Mouse (Mus musculus) spleen, adult 2 months (tissue): ENCODE measurements around the gene Ppp1r1b. TPM values are rescaled to one million over a fixed set of nuclear protein-coding genes. Genes with fewer than 3 reads are reported as not detected.
A peak's percentile ranks its signal among the peaks of the same experiment; 100 is the strongest.

Experiments used
- DNase-seq, 2 experiments: peaks; one replicate each; pipeline versions ENCODE4 v3.0.0 to v3.0.0-alpha.2; 2012 to 2021; ENCODE audit warnings: low spot score in 2 of 2, low read depth in 1 of 2
- H3K27ac ChIP-seq: fragments of 200-500 bp; 2 replicates; pipeline ENCODE4 v1.5.1; 2012; ENCODE audit warnings: low read length, inconsistent platforms; ENCODE audit not compliant: insufficient read depth
- H3K27me3 ChIP-seq: fragments of 200-500 bp; 2 replicates; pipeline ENCODE4 v1.6.1; 2012; ENCODE audit warnings: mild to moderate bottlenecking, moderate library complexity, low read length, inconsistent platforms; ENCODE audit not compliant: control insufficient read depth, insufficient read depth
- H3K36me3 ChIP-seq: fragments of 200-500 bp; 2 replicates; pipeline ENCODE4 v1.6.1; 2012; ENCODE audit warnings: mild to moderate bottlenecking, low read length, inconsistent platforms; ENCODE audit not compliant: control insufficient read depth, insufficient read depth
- H3K4me1 ChIP-seq: fragments of 200-500 bp; 2 replicates; pipeline ENCODE4 v1.6.1; 2011; ENCODE audit warnings: inconsistent platforms; ENCODE audit not compliant: control insufficient read depth, insufficient read depth, insufficient read length
- H3K4me3 ChIP-seq: fragments of 200-500 bp; 2 replicates; pipeline ENCODE4 v1.5.1; 2011; ENCODE audit warnings: mild to moderate bottlenecking, inconsistent platforms; ENCODE audit not compliant: insufficient read depth, insufficient read length; ENCODE audit errors: extremely low read depth
- CTCF ChIP-seq: fragments of 200-500 bp; IDR thresholded peaks from 2 replicates; pipeline ENCODE4 v1.5.1; 2011; ENCODE audit warnings: mild to moderate bottlenecking, inconsistent platforms; ENCODE audit not compliant: insufficient read depth, insufficient read length, insufficient replicate concordance; ENCODE audit errors: extremely low read depth
- POLR2A ChIP-seq: fragments of 200-500 bp; IDR thresholded peaks from 2 replicates; pipeline ENCODE4 v1.6.1; 2011; ENCODE audit warnings: low read depth, low read length, inconsistent platforms
- WGBS: fragments of 180-500 bp; shearing (Covaris S2); methylation state at CpG from one replicate; pipeline ENCODE4 v1.1.7; 2018; 5-methylcytosine and 5-hydroxymethylcytosine counted together
- polyA plus RNA-seq: library from polyadenylated mRNA; depleted of rRNA; stranded (reverse); fragments of >200 nt; gene quantifications from 2 replicates; pipeline ENCODE4 v1.2.3, GENCODE M21; 2012

Ppp1r1b gene
- polyA plus RNA-seq, 1 experiment = 0.44 TPM

DNA sequence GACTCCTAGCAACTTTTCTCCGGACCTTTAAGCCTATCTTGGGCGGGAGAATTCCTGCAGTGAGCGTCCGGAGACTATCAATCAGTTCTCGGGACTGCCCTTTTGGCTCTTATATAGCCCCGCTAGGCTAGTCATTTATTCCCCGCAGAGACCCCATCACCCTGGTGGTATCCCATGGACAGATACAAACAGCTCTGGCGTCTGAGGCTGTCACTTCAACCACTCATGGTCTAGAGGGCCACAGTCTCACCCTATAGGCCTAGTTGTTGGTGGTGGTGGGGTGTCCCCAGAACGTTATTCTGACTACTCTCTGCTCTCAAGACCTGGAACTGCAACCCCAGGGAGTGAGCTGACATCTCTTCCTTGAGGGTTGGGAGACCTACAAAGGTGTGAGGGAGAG, 1.1 kb downstream of the Ppp1r1b start:
- Histone ChIP-seq H3K4me3 (no peak overlapping the region), H3K27ac (no peak overlapping the region), H3K36me3 (no peaks in the 10 kb centered on the region), H3K27me3 (peaks cover 19% of the 10 kb centered on the region), H3K4me1 (peaks cover 5% of the 10 kb centered on the region; the same call in 1 of the 2 replicates)
- DNase-seq = no peak
- WGBS = 44% methylated on average over 9 of the region's 9 CpGs
- TF ChIP-seq CTCF = no peak
- TF ChIP-seq POLR2A = no peak

DNA sequence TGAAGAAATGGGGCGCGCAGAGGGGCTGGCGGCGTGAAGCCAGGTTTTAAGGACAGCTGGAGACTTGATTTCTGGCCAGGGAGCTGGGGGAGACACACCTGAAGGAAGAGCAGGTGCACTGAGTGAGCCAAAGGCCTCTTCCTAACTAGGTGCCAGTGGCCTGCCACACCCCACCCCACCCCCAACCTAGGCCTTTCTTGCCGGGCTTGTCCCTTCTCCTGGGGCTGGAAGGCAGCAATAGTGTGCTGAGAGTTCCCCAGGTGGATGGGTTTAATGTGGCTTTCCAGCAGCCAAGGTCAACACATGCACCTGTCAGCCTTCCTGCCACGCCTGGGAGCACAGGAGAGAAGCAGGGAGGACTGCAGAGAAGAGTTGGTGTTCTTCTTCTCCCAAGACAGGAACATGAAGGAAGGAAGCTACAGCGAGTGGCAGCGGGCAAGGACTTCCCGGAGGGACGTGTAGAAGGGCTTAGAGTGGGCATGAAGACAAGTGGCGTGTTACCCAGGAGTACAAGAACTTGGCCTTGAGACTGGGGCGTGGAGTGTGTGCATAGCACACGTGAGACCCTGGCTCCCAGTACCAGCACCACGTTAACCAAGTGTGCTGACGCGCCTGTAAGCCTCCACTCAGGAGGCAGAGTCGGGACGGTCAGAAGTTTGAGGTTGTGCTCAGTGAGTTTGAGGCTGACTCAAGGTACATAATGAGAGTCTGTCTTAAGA, 4.2 kb downstream of the Ppp1r1b start:
- WGBS = 79% methylated on average over 18 of the region's 18 CpGs
- Histone ChIP-seq H3K36me3 (no peaks in the 10 kb centered on the region), H3K27ac (no peak overlapping the region), H3K4me1 (peaks cover 8% of the 10 kb centered on the region), H3K27me3 (peaks cover 17% of the 10 kb centered on the region), H3K4me3 (no peak overlapping the region)
- no peak for DNase-seq
- TF ChIP-seq POLR2A (no peak), CTCF (no peak)

DNA sequence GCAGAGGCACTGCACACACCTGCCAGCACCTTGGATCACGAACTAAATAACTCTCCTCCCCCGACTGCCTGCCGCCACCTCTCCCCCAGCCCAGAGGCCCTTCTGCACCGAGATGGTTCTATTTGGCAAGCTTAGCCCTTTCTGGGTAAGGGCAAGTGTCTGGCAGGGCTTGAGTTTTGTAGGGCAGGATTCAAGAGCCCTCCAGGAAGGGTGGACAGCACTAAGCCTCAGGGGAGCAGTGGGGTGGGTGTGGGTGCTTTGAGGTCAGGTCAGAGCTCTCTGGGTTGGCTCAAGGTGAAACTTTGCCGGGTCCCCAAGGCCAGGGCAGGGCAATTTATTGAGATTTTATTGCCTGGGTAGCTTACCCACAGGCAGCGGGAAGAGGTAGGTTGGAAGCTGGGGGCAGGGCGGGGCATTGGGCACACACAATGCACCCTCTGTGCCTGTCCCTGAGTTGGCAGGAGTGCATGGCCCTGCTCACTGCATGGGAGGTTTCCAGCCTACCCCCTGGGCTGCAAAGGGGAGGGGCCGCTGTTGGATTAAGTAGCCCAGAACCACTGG, 5.5 kb downstream of the Ppp1r1b start:
- H3K27ac ChIP-seq = no peak overlapping the region
- no peak overlapping the region for H3K4me3 ChIP-seq
- H3K27me3 ChIP-seq = peaks cover 8% of the 10 kb centered on the region
- WGBS = 68% methylated on average over 8 of the region's 8 CpGs
- TF ChIP-seq POLR2A (no peak), CTCF (no peak)
- no peak for DNase-seq
- H3K36me3 ChIP-seq = no peaks in the 10 kb centered on the region
- peaks cover 5% of the 10 kb centered on the region for H3K4me1 ChIP-seq

DNA sequence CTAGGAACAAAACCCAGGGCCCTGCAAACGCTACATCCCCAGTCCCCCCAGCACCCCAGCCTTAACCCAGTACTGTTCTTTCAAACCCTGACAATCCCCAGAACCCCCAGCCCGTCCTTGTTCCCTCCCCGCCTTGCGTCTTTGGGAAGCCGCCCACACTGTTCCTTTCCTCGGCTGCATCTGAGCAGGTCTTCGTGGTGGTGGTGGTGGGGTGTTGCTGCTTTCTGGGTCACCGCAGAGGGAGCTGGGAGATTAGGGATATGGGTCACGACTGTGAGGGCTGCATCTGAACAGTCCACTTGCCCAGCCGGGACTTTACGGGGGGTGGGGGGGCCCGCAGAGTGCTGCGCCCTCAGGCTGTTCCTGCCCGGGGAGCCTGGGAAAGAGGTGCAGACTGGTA, 6.2 kb downstream of the Ppp1r1b start:
- Histone ChIP-seq H3K36me3 (no peaks in the 10 kb centered on the region), H3K4me3 (no peak overlapping the region), H3K4me1 (peaks cover 2% of the 10 kb centered on the region; the same call in 1 of the 2 replicates), H3K27ac (no peak overlapping the region), H3K27me3 (peaks cover under 1% of the 10 kb centered on the region; the same call in 1 of the 2 replicates)
- no peak for TF ChIP-seq POLR2A
- TF ChIP-seq CTCF = no peak
- WGBS = 87% methylated on average over 14 of the region's 14 CpGs
- DNase-seq = no peak

DNA sequence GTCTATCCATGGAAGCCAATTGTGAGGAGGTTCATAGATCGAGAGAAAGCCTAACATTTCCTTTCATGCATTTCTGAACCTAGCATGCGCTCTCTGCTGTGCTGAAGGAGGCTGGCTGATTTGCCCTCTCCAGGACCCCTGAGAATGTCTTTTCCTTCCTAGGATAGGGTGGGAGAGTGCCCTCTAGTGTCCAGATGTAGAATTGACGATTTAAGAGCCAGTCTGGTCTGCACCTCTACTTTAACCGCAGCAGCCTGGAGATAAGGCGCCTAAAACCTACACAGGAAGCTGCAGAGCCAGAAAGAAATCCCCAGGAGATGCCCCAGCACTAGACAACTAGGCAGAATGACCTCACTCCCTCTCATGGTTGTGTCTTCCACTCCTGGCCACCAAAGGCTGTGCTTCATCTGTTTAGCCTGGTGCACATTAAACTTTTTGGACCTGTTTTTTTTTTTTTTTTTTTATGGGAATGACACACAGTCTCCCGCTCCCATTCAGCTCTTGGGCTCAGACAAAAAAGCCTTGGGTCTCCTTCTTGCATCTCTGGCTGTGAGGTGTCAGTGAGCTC, 7.6 kb downstream of the Ppp1r1b start:
- WGBS = 8% methylated on average over 6 of the region's 6 CpGs
- H3K27ac ChIP-seq = no peak overlapping the region
- H3K27me3 ChIP-seq = no peaks in the 10 kb centered on the region
- no peaks in the 10 kb centered on the region for H3K36me3 ChIP-seq
- H3K4me3 ChIP-seq = no peak overlapping the region
- peak in 1 of 2 experiments; percentile 42 for DNase-seq
- TF ChIP-seq CTCF = peak; percentile 27; the same call in 1 of the 2 replicates
- TF ChIP-seq POLR2A = no peak
- H3K4me1 ChIP-seq = peaks cover 4% of the 10 kb centered on the region; the same call in 1 of the 2 replicates

DNA sequence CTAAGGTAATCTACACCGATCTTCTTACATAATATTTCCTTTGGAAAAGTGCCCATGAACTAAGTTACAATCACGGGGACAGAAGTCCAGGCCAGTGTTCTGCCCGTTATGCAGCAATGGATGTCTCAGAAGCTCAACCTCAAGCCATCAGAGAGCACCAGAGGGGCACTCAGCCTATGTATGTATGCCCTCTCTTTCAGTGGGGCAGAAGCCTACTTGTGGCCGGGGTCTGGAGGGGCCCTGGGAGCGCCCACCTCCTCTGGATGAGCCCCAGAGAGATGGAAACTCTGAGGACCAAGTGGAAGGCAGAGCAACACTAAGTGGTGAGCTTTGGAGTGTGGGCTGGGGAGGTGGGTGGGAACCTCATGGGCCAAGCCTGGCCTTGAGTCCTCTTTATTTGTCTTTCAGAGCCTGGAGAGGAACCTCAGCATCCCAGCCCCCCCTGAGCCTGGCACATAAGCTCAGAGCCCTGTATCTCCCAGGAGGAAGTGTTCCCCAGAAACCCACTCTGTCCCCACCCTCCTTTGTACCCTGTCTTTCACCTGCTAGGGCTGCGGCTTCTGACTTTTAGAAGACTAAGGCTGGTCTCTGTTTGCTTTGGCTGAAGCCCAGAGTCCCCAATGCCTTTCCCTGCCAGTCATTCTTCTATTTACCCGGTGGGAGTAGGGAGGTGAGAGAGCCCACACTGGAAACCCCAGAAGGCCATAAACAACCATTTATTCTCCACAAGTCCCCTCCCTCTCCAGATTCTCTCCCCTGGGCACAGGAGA, 8.6 kb downstream of the Ppp1r1b start:
- Histone ChIP-seq H3K36me3 (no peaks in the 10 kb centered on the region), H3K4me1 (peaks cover 6% of the 10 kb centered on the region; the same call in 1 of the 2 replicates), H3K4me3 (no peak overlapping the region), H3K27ac (no peak overlapping the region), H3K27me3 (no peaks in the 10 kb centered on the region)
- 81% methylated on average over 7 of the region's 7 CpGs for WGBS
- no peak for DNase-seq
- TF ChIP-seq POLR2A (no peak), CTCF (no peak)
